Comparison of ENCODE assay signal across 12 mouse cellular contexts in genomic region chr4:108949168-108949567, GRCm38 (mm10). TPM values are rescaled to one million over a fixed set of nuclear protein-coding genes. Genes with fewer than 3 reads are reported as not detected.
A peak's percentile ranks its signal among the peaks of the same experiment; 100 is the strongest.
DNase-seq lines count a peak whose midpoint lies in the region; ATAC-seq lines count a peak whose summit lies in the region.
"Had no signal": no experiment of that assay in that cellular context is flagged by ENCODE, and none has a peak within 500 bp of the region (broad histone marks: within the 10 kb centered on the region; RNA-seq: fewer than 3 reads in every experiment).

No protein-coding gene starts in this region.

- no peak overlapping the region for H3K4me2 ChIP-seq in midbrain, embryonic 13.5 days (replicated peaks)

- no peak for ATAC-seq in midbrain, embryonic 13.5 days

- H3K9me3 ChIP-seq in midbrain, embryonic 13.5 days: no peaks in the 10 kb centered on the region

- DNase-seq in cerebellum, adult 11 months: peak; percentile 75
- peak; percentile 82 to 83 for DNase-seq in cerebellum, postnatal 14 days
- DNase-seq in layer of hippocampus, adult 9-11 months: peak; percentile 74
- DNase-seq in right cerebral cortex, adult 18-20 months: peak; percentile 68
- no peak for DNase-seq in kidney, adult 11 months
- DNase-seq in MN1 (ENCODE audit: low spot score): no peak
- DNase-seq in spleen, postnatal 14 days (ENCODE audit: low spot score in 2 of 2): no peak
- DNase-seq: heart, postnatal 4 days; kidney, adult 8-10 months; lung, postnatal 4 days; thymus, adult 18-20 months had no signal

- H3K27me3 ChIP-seq in midbrain, embryonic 13.5 days: peaks cover 14% of the 10 kb centered on the region

- H3K4me1 ChIP-seq in midbrain, embryonic 13.5 days (replicated peaks): no peaks in the 10 kb centered on the region

- 94% methylated on average over 7 of the region's 7 CpGs for WGBS in midbrain, embryonic 13.5 days

- no peak overlapping the region for H3K9ac ChIP-seq in midbrain, embryonic 13.5 days (replicated peaks)

- H3K4me3 ChIP-seq in midbrain, embryonic 13.5 days (replicated peaks): no peak overlapping the region

- H3K27ac ChIP-seq in midbrain, embryonic 13.5 days: no peak overlapping the region

- H3K36me3 ChIP-seq in midbrain, embryonic 13.5 days: no peaks in the 10 kb centered on the region

RNA-seq across cellular contexts. Expression of gene Nrd1, which starts 51.3 kb away (rescaled TPM):
- polyA plus RNA-seq in midbrain, embryonic 13.5 days (2015; fragmentation: Nextera tagmentation; extraction: Ambion mirVana): 85.2 and 89.7 TPM in 2 replicates

Comparison
In these comparisons a context has a peak if more than half of its experiments do, and no peak if none do; other contexts are left out.
1. DNase-seq: peak in cerebellum, adult 11 months (single experiment), cerebellum, postnatal 14 days (2 of 2), layer of hippocampus, adult 9-11 months (single experiment) and right cerebral cortex, adult 18-20 months (single experiment); none in kidney, adult 11 months (single experiment), MN1 (single experiment) and spleen, postnatal 14 days (0 of 2).